Mouse (Mus musculus) hindbrain, embryonic 15.5 days (tissue): Measurements from ENCODE around the gene Nhsl1. TPM values are rescaled to one million over a fixed set of nuclear protein-coding genes. Genes with fewer than 3 reads are reported as not detected.

Experiments
- polyA plus RNA-seq: library from polyadenylated mRNA; unstranded; fragments of >200 nt; fragmentation: Nextera tagmentation; extraction: Ambion mirVana; gene quantifications from 2 replicates; pipeline ENCODE4 v1.2.1, GENCODE M21; 2015

Nhsl1 gene
- polyA plus RNA-seq, 1 experiment from 2014 or later = 15.6 TPM

Other genes starting within 250 kb of the Nhsl1 start
- 0.18 and 0.39 TPM in 2 replicates for gene Ect2l, start 108.1 kb upstream of the Nhsl1 start, polyA plus RNA-seq
- gene Ccdc28a, start 84.0 kb upstream of the Nhsl1 start, polyA plus RNA-seq = 6.6 and 7.6 TPM in 2 replicates
- 11.8 and 13.7 TPM in 2 replicates for gene Hebp2, start 227.1 kb downstream of the Nhsl1 start, polyA plus RNA-seq